ENCODE assay signal across 10 mouse cellular contexts in genomic region chr13:54063292-54063691, GRCm38 (mm10). TPM values are rescaled to one million over a fixed set of nuclear protein-coding genes. Genes with fewer than 3 reads are reported as not detected.
A peak's percentile ranks its signal among the peaks of the same experiment; 100 is the strongest.
DNase-seq lines count a peak whose midpoint lies in the region; ATAC-seq and TF ChIP-seq lines count a peak whose summit lies in the region.
"Had no signal": no experiment of that assay in that cellular context is flagged by ENCODE, and none has a peak within 500 bp of the region (broad histone marks: within the 10 kb centered on the region; RNA-seq: fewer than 3 reads in every experiment).

No protein-coding gene starts in this region.

- ATAC-seq in inflammation-experienced regulatory T-cells, adult 6 months: no peak

- H3K4me3 ChIP-seq in gastrocnemius, adult 2 months: no peak overlapping the region
- no peak overlapping the region for H3K4me3 ChIP-seq in MEL (ENCODE audit: control insufficient read depth in 1 of 2, insufficient read depth in 1 of 2, low read depth in 2 of 2, low read length in 2 of 2)

- no peaks in the 10 kb centered on the region for H3K4me1 ChIP-seq in MEL (ENCODE audit: control insufficient read depth in 1 of 2, insufficient read depth in 2 of 2, low read length in 2 of 2)

- H3K27me3 ChIP-seq in MEL (ENCODE audit: control insufficient read depth in 1 of 2, insufficient read depth in 2 of 2, low read length in 2 of 2): peaks cover 5 to 10% of the 10 kb centered on the region in 2 experiments

- no peak overlapping the region for H3K9ac ChIP-seq in MEL (ENCODE audit: control insufficient read depth, low read depth, low read length, poor library complexity, severe bottlenecking)

- no peak overlapping the region for H3K27ac ChIP-seq in gastrocnemius, adult 2 months
- H3K27ac ChIP-seq in MEL (ENCODE audit: control insufficient read depth, low read depth, low read length): no peak overlapping the region
- H3K27ac ChIP-seq: macrophage had no signal

- peak; percentile 60 for TF ChIP-seq CTCF in gastrocnemius, adult 2 months (IDR thresholded peaks at IDR 0.05)
- TF ChIP-seq CTCF in MEL (IDR thresholded peaks at IDR 0.05 in 2 of 3, conservative IDR thresholded peaks at IDR 0.05 in 1 of 3; ENCODE audit: control insufficient read depth in 1 of 3, insufficient read depth in 1 of 3, low read depth in 2 of 3, low read length in 3 of 3, poor library complexity in 1 of 3, severe bottlenecking in 1 of 3): peak in 2 of 3 experiments; percentile 53 to 70; a peak in 4 of 6 replicates

- TF ChIP-seq EP300 in MEL (IDR thresholded peaks at IDR 0.05; ENCODE audit: low read depth in 1 of 2, low read length in 2 of 2): no peak

- TF ChIP-seq RAD21 in MEL (IDR thresholded peaks at IDR 0.05; ENCODE audit: low read depth, low read length): peak; percentile 68

- DNase-seq in gastrocnemius, adult 2 months: no peak
- no peak for DNase-seq in gastrocnemius, adult 8-10 months (ENCODE audit: low spot score in 2 of 2)
- peak; percentile 52 to 55 for DNase-seq in left cerebral cortex, postnatal 14 days (ENCODE audit: low spot score in 2 of 2)
- DNase-seq in left cerebral cortex, postnatal 36 days (ENCODE audit: low spot score in 2 of 2): no peak
- peak; percentile 63 for DNase-seq in MEL (ENCODE audit: low read depth, low spot score)
- DNase-seq in forelimb bud, embryonic 11.5 days (ENCODE audit: low read depth, low spot score): peak; percentile 37
- DNase-seq in spleen, postnatal 4 days (ENCODE audit: low spot score in 2 of 2): no peak

- no peak for TF ChIP-seq POLR2A in MEL (IDR thresholded peaks at IDR 0.05; ENCODE audit: control insufficient read depth in 1 of 2, insufficient read depth in 1 of 2, low read depth in 1 of 2, low read length in 2 of 2, poor library complexity in 1 of 2)

- H3K9me3 ChIP-seq in MEL (replicated peaks; ENCODE audit: insufficient read depth, low read length): no peaks in the 10 kb centered on the region

- H3K36me3 ChIP-seq in MEL (ENCODE audit: control insufficient read depth in 1 of 2, insufficient read depth in 2 of 2, low read length in 2 of 2): no peaks in the 10 kb centered on the region

- intact Hi-C loops in gastrocnemius, adult 2 months (cut with DNase I): no loop called here
- intact Hi-C loops in left cerebral cortex, postnatal 14 days (cut with DNase I): loop anchor here (10.0 kb wide), 1 partner anchor 598 kb away; no protein-coding TSS in a partner anchor
- intact Hi-C loops in left cerebral cortex, postnatal 36 days (cut with DNase I): loop anchor here (2.0 to 5.0 kb wide), 2 partner anchors 280 to 621 kb away; no protein-coding TSS in a partner anchor

- no peaks in the 10 kb centered on the region for H3K79me2 ChIP-seq in MEL (ENCODE audit: control insufficient read depth, insufficient read depth, low read length, poor library complexity)

TF ChIP-seq in MEL, 35 proteins besides CTCF, POLR2A, EP300 and RAD21:
- TF ChIP-seq SMC3 (IDR thresholded peaks at IDR 0.05; ENCODE audit: low read depth, low read length) (peak; percentile 53), BHLHE40 (IDR thresholded peaks at IDR 0.05; ENCODE audit: borderline replicate concordance, low read depth, low read length) (no peak), GATA1 (IDR thresholded peaks at IDR 0.05; ENCODE audit: low read depth, low read length) (peak; percentile 63)

RNA-seq across cellular contexts. Expression of gene Drd1, which starts 7.8 kb away (rescaled TPM):
- under 1 TPM in 1 of 2 experiments, not detected in 1; 0.11 TPM for total RNA-seq in gastrocnemius, adult 2 months (2021)
- total RNA-seq in gastrocnemius, adult 8-10 months (2022): under 1 TPM in 1 of 4 experiments, not detected in 3; 0.07 TPM
- total RNA-seq in left cerebral cortex, postnatal 14 days (2021): 10 to 100 TPM; 17.9 to 29.4 TPM
- total RNA-seq in left cerebral cortex, postnatal 36 days (2021): 10 to 100 TPM; 30.1 to 51.9 TPM
- total RNA-seq in MEL (2012; rRNA removed): not detected in 2 replicates
- polyA plus RNA-seq in MEL (2012; ENCODE audit: insufficient read depth in 1 of 2, insufficient read length in 2 of 2, low read depth in 1 of 2, low replicate concordance in 2 of 2, missing spikeins in 1 of 2): not detected
- under 1 TPM in 1 of 3 experiments, not detected in 2; 0.09 TPM for polyA plus RNA-seq in inflammation-experienced regulatory T-cells, adult 6 months (2017; shearing (Covaris generic))
- polyA plus RNA-seq: large intestine, adult 2 months had no signal

RNA-seq across cellular contexts. Expression of gene Sfxn1, which starts 8.4 kb away (rescaled TPM):
- total RNA-seq in gastrocnemius, adult 2 months (2021): 1 to 10 TPM; 1.6 to 2.6 TPM
- total RNA-seq in gastrocnemius, adult 8-10 months (2022): 1 to 10 TPM; 1.1 to 2.4 (median 1.8) TPM
- total RNA-seq in left cerebral cortex, postnatal 14 days (2021): 10 to 100 TPM; 48.4 to 53.7 TPM
- total RNA-seq in left cerebral cortex, postnatal 36 days (2021): 10 to 100 TPM; 46.0 to 47.8 TPM
- total RNA-seq in MEL (2012; rRNA removed): 42.8 and 47.9 TPM in 2 replicates
- polyA plus RNA-seq in MEL (2012; ENCODE audit: insufficient read depth in 1 of 2, insufficient read length in 2 of 2, low read depth in 1 of 2, low replicate concordance in 2 of 2, missing spikeins in 1 of 2): 10 to 100 TPM in 1 of 2 experiments, not detected in 1; 74.6 TPM
- 10 to 100 TPM; 45.6 to 67.6 (median 47.3) TPM for polyA plus RNA-seq in inflammation-experienced regulatory T-cells, adult 6 months (2017; shearing (Covaris generic))

Comparison
In these comparisons a context has a peak if more than half of its experiments do, and no peak if none do; other contexts are left out.
1. DNase-seq: peak in left cerebral cortex, postnatal 14 days (2 of 2), MEL (single experiment) and forelimb bud, embryonic 11.5 days (single experiment); none in gastrocnemius, adult 2 months (single experiment), gastrocnemius, adult 8-10 months (0 of 2), left cerebral cortex, postnatal 36 days (0 of 2) and spleen, postnatal 4 days (0 of 2).
2. RNA of gene Drd1, which starts 7.8 kb away (total RNA-seq): 30.1 to 51.9 TPM in left cerebral cortex, postnatal 36 days and 17.9 to 29.4 TPM in left cerebral cortex, postnatal 14 days; 0.11 TPM in gastrocnemius, adult 2 months, 0.07 TPM in gastrocnemius, adult 8-10 months and not detected in MEL; every median in the first group is over 10 times any median in the second.
3. RNA of gene Sfxn1, which starts 8.4 kb away (total RNA-seq): 48.4 to 53.7 TPM in left cerebral cortex, postnatal 14 days, 46.0 to 47.8 TPM in left cerebral cortex, postnatal 36 days and 42.8 to 47.9 TPM in MEL; 1.6 to 2.6 TPM in gastrocnemius, adult 2 months and 1.1 to 2.4 TPM in gastrocnemius, adult 8-10 months; every median in the first group is over 10 times any median in the second.